ENCODE assay signal across 9 mouse cellular contexts in the genomic region with DNA sequence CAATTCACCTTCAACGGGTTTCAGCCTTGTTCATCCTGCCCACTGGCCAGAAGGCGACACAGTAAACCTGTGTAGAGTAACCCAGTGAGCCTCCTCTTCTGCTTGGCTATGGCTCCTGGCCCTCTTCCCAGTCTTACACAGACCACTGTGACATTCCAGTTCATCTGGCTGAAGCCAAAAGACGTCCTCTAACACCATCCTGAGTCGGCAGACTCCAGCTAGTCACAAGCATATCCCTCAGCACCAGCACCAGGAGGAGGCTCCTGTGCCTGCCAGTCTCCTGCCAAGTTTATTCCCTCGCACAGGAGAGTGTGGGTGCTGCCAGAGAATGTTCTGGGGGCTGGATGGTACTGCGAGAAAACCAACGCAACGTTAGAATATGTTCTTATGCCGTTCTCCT.
DNase-seq lines count a peak whose midpoint lies in the region; ATAC-seq and TF ChIP-seq lines count a peak whose summit lies in the region.
"Had no signal": no experiment of that assay in that cellular context is flagged by ENCODE, and none has a peak within 500 bp of the region (broad histone marks: within the 10 kb centered on the region; RNA-seq: fewer than 3 reads in every experiment).

No protein-coding gene starts in this region.

- H3K36me3 ChIP-seq in hindbrain, embryonic 16.5 days (ENCODE audit: control insufficient read depth, insufficient read depth, low read length) = no peaks in the 10 kb centered on the region
- no peaks in the 10 kb centered on the region for H3K36me3 ChIP-seq in hindbrain, embryonic 11.5 days (ENCODE audit: control insufficient read depth, insufficient read depth, low read length)
- H3K36me3 ChIP-seq: limb, embryonic 12.5 days had no signal

- no peak overlapping the region for H3K4me2 ChIP-seq in hindbrain, embryonic 16.5 days (ENCODE audit: low read length)
- H3K4me2 ChIP-seq in hindbrain, embryonic 11.5 days (replicated peaks; ENCODE audit: low read depth, low read length) = no peak overlapping the region
- H3K4me2 ChIP-seq: limb, embryonic 12.5 days had no signal

- no peak overlapping the region for H3K4me3 ChIP-seq in hindbrain, embryonic 16.5 days (ENCODE audit: low read length)
- H3K4me3 ChIP-seq in hindbrain, embryonic 11.5 days (ENCODE audit: low read depth, low read length) = no peak overlapping the region
- H3K4me3 ChIP-seq in olfactory bulb, adult 2 months (ENCODE audit: insufficient read depth, low read depth, low read length) = no peak overlapping the region
- no peak overlapping the region for H3K4me3 ChIP-seq in lung, adult 2 months (replicated peaks; ENCODE audit: extremely low read depth, low read depth, low read length)
- H3K4me3 ChIP-seq: limb, embryonic 12.5 days had no signal

- ATAC-seq in hindbrain, embryonic 16.5 days = peak; percentile 79
- ATAC-seq in hindbrain, embryonic 11.5 days (ENCODE audit: low FRiP score) = no peak

- H3K27me3 ChIP-seq in hindbrain, embryonic 16.5 days (replicated peaks; ENCODE audit: control insufficient read depth, insufficient read depth, low read length) = no peaks in the 10 kb centered on the region
- H3K27me3 ChIP-seq in hindbrain, embryonic 11.5 days (ENCODE audit: control insufficient read depth, insufficient read depth, low read length) = no peaks in the 10 kb centered on the region
- H3K27me3 ChIP-seq: limb, embryonic 12.5 days had no signal

- H3K4me1 ChIP-seq in hindbrain, embryonic 16.5 days (ENCODE audit: control insufficient read depth, insufficient read depth, low read depth, low read length) = no peaks in the 10 kb centered on the region; the same call in none of the 2 replicates
- no peaks in the 10 kb centered on the region for H3K4me1 ChIP-seq in hindbrain, embryonic 11.5 days (replicated peaks; ENCODE audit: control insufficient read depth, insufficient read depth, low read length)
- H3K4me1 ChIP-seq in olfactory bulb, adult 2 months (ENCODE audit: control insufficient read depth, insufficient read depth, low read length) = peaks cover 4% of the 10 kb centered on the region
- H3K4me1 ChIP-seq in lung, adult 2 months (ENCODE audit: control insufficient read depth, insufficient read depth, low read length) = no peaks in the 10 kb centered on the region
- H3K4me1 ChIP-seq: limb, embryonic 12.5 days had no signal

- no peaks in the 10 kb centered on the region for H3K9me3 ChIP-seq in hindbrain, embryonic 16.5 days (ENCODE audit: control insufficient read depth, low read length)
- no peaks in the 10 kb centered on the region for H3K9me3 ChIP-seq in hindbrain, embryonic 11.5 days (ENCODE audit: control insufficient read depth, low read length)
- H3K9me3 ChIP-seq: limb, embryonic 12.5 days had no signal

- no peak for TF ChIP-seq CTCF in olfactory bulb, adult 2 months (IDR thresholded peaks at IDR 0.05; ENCODE audit: insufficient read depth, low read depth, low read length)
- TF ChIP-seq CTCF in lung, adult 2 months (IDR thresholded peaks at IDR 0.05; ENCODE audit: insufficient read depth, low read length) = no peak

- 56% methylated on average over 9 of the region's 9 CpGs for WGBS in hindbrain, embryonic 16.5 days
- WGBS in hindbrain, embryonic 11.5 days = 85% methylated on average over 9 of the region's 9 CpGs
- WGBS in olfactory bulb, adult 2 months = 31% methylated on average over 9 of the region's 9 CpGs
- 56% methylated on average over 9 of the region's 9 CpGs for WGBS in lung, adult 2 months

- no peak overlapping the region for H3K9ac ChIP-seq in hindbrain, embryonic 16.5 days (ENCODE audit: low read depth, low read length)
- H3K9ac ChIP-seq in hindbrain, embryonic 11.5 days (ENCODE audit: low read depth, low read length) = no peak overlapping the region
- H3K9ac ChIP-seq: limb, embryonic 12.5 days had no signal

- DNase-seq in hindbrain, embryonic 11.5 days (ENCODE audit: low spot score) = no peak
- DNase-seq in cerebellum, adult 11-12 months = peak; percentile 80
- peak; percentile 38 to 54 for DNase-seq in frontal cortex, postnatal 10 days (ENCODE audit: low spot score in 2 of 2)
- DNase-seq in kidney, postnatal 25 days = no peak
- no peak for DNase-seq in lung, adult 2 months
- DNase-seq in thymus, adult 18-20 months = no peak

- H3K27ac ChIP-seq in hindbrain, embryonic 16.5 days (ENCODE audit: low read depth, low read length) = no peak overlapping the region
- H3K27ac ChIP-seq in hindbrain, embryonic 11.5 days (ENCODE audit: low read depth, low read length) = no peak overlapping the region
- H3K27ac ChIP-seq in olfactory bulb, adult 2 months (ENCODE audit: insufficient read depth, low read depth, low read length) = 0 out of 2 replicates have a peak overlapping the region, but pooled peaks have one; percentile 20
- H3K27ac ChIP-seq: limb, embryonic 12.5 days had no signal

- TF ChIP-seq POLR2A in olfactory bulb, adult 2 months (IDR thresholded peaks at IDR 0.05; ENCODE audit: insufficient read depth, low read depth, low read length) = no peak
- no peak for TF ChIP-seq POLR2A in lung, adult 2 months (IDR thresholded peaks at IDR 0.05; ENCODE audit: borderline replicate concordance, extremely low read depth, low read depth, low read length)

Comparison
In these comparisons a context has a peak if more than half of its experiments do, and no peak if none do; other contexts are left out.
1. DNase-seq: peak in cerebellum, adult 11-12 months (single experiment) and frontal cortex, postnatal 10 days (2 of 2); none in hindbrain, embryonic 11.5 days (single experiment), kidney, postnatal 25 days (0 of 2), lung, adult 2 months (single experiment) and thymus, adult 18-20 months (0 of 2).